19 mouse cellular contexts compared by ENCODE assay signal in the genomic region with DNA sequence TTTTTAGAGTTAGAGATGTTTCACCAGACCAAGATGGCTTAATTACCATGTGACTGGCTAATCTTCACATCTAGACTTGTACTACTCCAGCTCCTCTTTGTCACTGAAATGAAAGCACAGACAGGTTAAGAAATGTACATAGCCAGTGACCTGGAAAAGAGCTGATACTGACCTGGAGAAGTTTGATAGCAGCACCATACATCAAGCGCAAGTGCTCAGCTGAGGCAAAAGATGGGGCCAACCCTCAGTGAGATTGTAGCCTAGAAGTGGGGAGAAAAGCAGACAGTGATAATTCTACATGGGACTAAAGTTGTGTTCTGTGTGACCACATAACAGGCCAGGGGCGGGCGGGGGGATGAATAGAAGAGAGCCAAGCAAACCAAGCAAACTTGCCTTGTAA. TPM values are rescaled to one million over a fixed set of nuclear protein-coding genes. Genes with fewer than 3 reads are reported as not detected.
DNase-seq lines count a peak whose midpoint lies in the region; ATAC-seq and TF ChIP-seq lines count a peak whose summit lies in the region.
"Had no signal": no experiment of that assay in that cellular context is flagged by ENCODE, and none has a peak within 500 bp of the region (broad histone marks: within the 10 kb centered on the region; RNA-seq: fewer than 3 reads in every experiment).

No protein-coding gene starts in this region.

- no peak overlapping the region for H3K9ac ChIP-seq in liver, embryonic 12.5 days
- H3K9ac ChIP-seq in liver, embryonic 16.5 days (ENCODE audit: low read depth, low read length) = no peak overlapping the region
- H3K9ac ChIP-seq: embryonic facial prominence, embryonic 12.5 days; forebrain, embryonic 12.5 days; heart, embryonic 12.5 days; hindbrain, embryonic 14.5 days had no signal

- H3K9me3 ChIP-seq in liver, embryonic 12.5 days (replicated peaks) = no peaks in the 10 kb centered on the region
- H3K9me3 ChIP-seq in liver, embryonic 16.5 days (replicated peaks; ENCODE audit: control insufficient read depth, low read length) = no peaks in the 10 kb centered on the region
- H3K9me3 ChIP-seq: embryonic facial prominence, embryonic 12.5 days; forebrain, embryonic 12.5 days; heart, embryonic 12.5 days; hindbrain, embryonic 10.5 days had no signal

- no peak for DNase-seq in spleen, adult 2 months (ENCODE audit: low read depth in 1 of 2, low spot score in 2 of 2)
- no peak for DNase-seq in spleen, postnatal 10 days (ENCODE audit: low spot score in 2 of 2)
- DNase-seq in adrenal gland, adult 18-20 months (ENCODE audit: low spot score in 2 of 2) = no peak
- no peak for DNase-seq in cerebellum, postnatal 14 days
- DNase-seq: adrenal gland, postnatal 10 days; cerebellum, adult 11 months; cerebellum, adult 8-10 months; cerebellum, postnatal 25 days; gastrocnemius, postnatal 14 days had no signal

- no peak for TF ChIP-seq POLR2A in spleen, adult 2 months (IDR thresholded peaks at IDR 0.05; ENCODE audit: low read depth, low read length)

- ATAC-seq in liver, embryonic 12.5 days = peak; percentile 45
- ATAC-seq in liver, embryonic 16.5 days (ENCODE audit: low read depth) = peak; percentile 26
- no peak for ATAC-seq in erythroid progenitor cell, adult 5-6 weeks (replicated peaks; ENCODE audit: low FRiP score, poor library complexity, severe bottlenecking)
- ATAC-seq: forebrain, embryonic 16.5 days had no signal

- WGBS in spleen, adult 2 months = 86% methylated on average over 3 of the region's 3 CpGs
- 53% methylated on average over 3 of the region's 3 CpGs for WGBS in liver, embryonic 12.5 days (ENCODE audit: insufficient replicate concordance)
- WGBS in liver, embryonic 16.5 days (ENCODE audit: insufficient replicate concordance) = 52% methylated on average over 3 of the region's 3 CpGs

- peak overlapping the region; percentile 46 for H3K4me2 ChIP-seq in liver, embryonic 12.5 days
- H3K4me2 ChIP-seq in liver, embryonic 16.5 days (ENCODE audit: low read depth, low read length) = peak overlapping the region; percentile 24; the same call in 1 of the 2 replicates
- H3K4me2 ChIP-seq: embryonic facial prominence, embryonic 12.5 days; forebrain, embryonic 12.5 days; heart, embryonic 12.5 days; hindbrain, embryonic 14.5 days had no signal

- peaks cover 9% of the 10 kb centered on the region; the same call in 1 of the 2 replicates for H3K4me1 ChIP-seq in spleen, adult 2 months (ENCODE audit: control insufficient read depth, insufficient read depth, insufficient read length)
- H3K4me1 ChIP-seq in liver, embryonic 12.5 days = peaks cover 73% of the 10 kb centered on the region
- H3K4me1 ChIP-seq in liver, embryonic 16.5 days (ENCODE audit: control insufficient read depth, low read depth, low read length) = peaks cover 32% of the 10 kb centered on the region

- no peak overlapping the region for H3K4me3 ChIP-seq in spleen, adult 2 months (ENCODE audit: extremely low read depth, insufficient read depth, insufficient read length)
- H3K4me3 ChIP-seq in liver, embryonic 12.5 days = no peak overlapping the region
- no peak overlapping the region for H3K4me3 ChIP-seq in liver, embryonic 16.5 days (ENCODE audit: low read depth, low read length)
- H3K4me3 ChIP-seq: embryonic facial prominence, embryonic 12.5 days; forebrain, embryonic 12.5 days; heart, embryonic 12.5 days; hindbrain, embryonic 10.5 days had no signal

- TF ChIP-seq CTCF in spleen, adult 2 months (IDR thresholded peaks at IDR 0.05; ENCODE audit: extremely low read depth, insufficient read depth, insufficient read length, insufficient replicate concordance) = no peak

- peak overlapping the region; percentile 3; the same call in 1 of the 2 replicates for H3K27ac ChIP-seq in spleen, adult 2 months (ENCODE audit: insufficient read depth, low read length)
- H3K27ac ChIP-seq in liver, embryonic 12.5 days = peak overlapping the region; percentile 56; the same call in 1 of the 2 replicates
- peak overlapping the region; percentile 45 for H3K27ac ChIP-seq in liver, embryonic 16.5 days (ENCODE audit: low read length)
- H3K27ac ChIP-seq: embryonic facial prominence, embryonic 12.5 days; forebrain, embryonic 12.5 days; hindbrain, embryonic 10.5 days; hindbrain, embryonic 14.5 days had no signal

- H3K36me3 ChIP-seq in spleen, adult 2 months (ENCODE audit: control insufficient read depth, insufficient read depth, low read length) = peaks cover 7% of the 10 kb centered on the region
- H3K36me3 ChIP-seq in liver, embryonic 12.5 days = no peaks in the 10 kb centered on the region
- H3K36me3 ChIP-seq in liver, embryonic 16.5 days (ENCODE audit: control insufficient read depth, insufficient read depth) = no peaks in the 10 kb centered on the region
- H3K36me3 ChIP-seq: embryonic facial prominence, embryonic 12.5 days; forebrain, embryonic 12.5 days; heart, embryonic 12.5 days; hindbrain, embryonic 10.5 days had no signal

- no peaks in the 10 kb centered on the region for H3K27me3 ChIP-seq in spleen, adult 2 months (ENCODE audit: control insufficient read depth, insufficient read depth, low read length)
- H3K27me3 ChIP-seq in liver, embryonic 12.5 days (replicated peaks) = no peaks in the 10 kb centered on the region; the same call in 1 of the 2 replicates
- H3K27me3 ChIP-seq in liver, embryonic 16.5 days (ENCODE audit: control insufficient read depth, insufficient read depth, low read depth, low read length) = no peaks in the 10 kb centered on the region
- H3K27me3 ChIP-seq: CH12.LX had no signal

RNA-seq across cellular contexts. Expression of gene Apbb1ip, which starts 3.9 kb away (rescaled TPM):
- polyA plus RNA-seq in spleen, adult 2 months (2012; rRNA removed) = 24.8 and 28.0 TPM in 2 replicates
- 9.0 and 10.1 TPM in 2 replicates for polyA plus RNA-seq in liver, embryonic 12.5 days (2016; fragmentation: Nextera tagmentation; extraction: Ambion mirVana)
- polyA plus RNA-seq in liver, embryonic 16.5 days (2015; fragmentation: Nextera tagmentation; extraction: Ambion mirVana) = 8.5 and 9.4 TPM in 2 replicates
- 41.8 and 60.8 TPM in 2 replicates for total RNA-seq in erythroid progenitor cell, adult 5-6 weeks (2015; ENCODE audit: low replicate concordance)
- total RNA-seq in erythroid progenitor cell, adult 5-6 weeks (2017; ENCODE audit: low replicate concordance) = 7.2 and 16.9 TPM in 2 replicates
- total RNA-seq in adrenal gland, adult 18-20 months (2021) = 1 to 10 TPM; 1.8 to 4.6 TPM

Comparison
In these comparisons a context has a peak if more than half of its experiments do, and no peak if none do; other contexts are left out.
1. H3K27ac ChIP-seq: peak in every context shown above with its lines; median percentile 56 in liver, embryonic 12.5 days; 45 in liver, embryonic 16.5 days; 3 in spleen, adult 2 months.